Mouse (Mus musculus) ES-E14 (cell line): Measurements from ENCODE around the gene Hmgb4.

Experiments
- HCFC1 ChIP-seq: IDR thresholded peaks from 2 replicates; pipeline ENCODE4 v1.6.1; 2012; ENCODE audit warnings: low read length, inconsistent platforms, borderline replicate concordance; ENCODE audit not compliant: insufficient read depth
- MAFK ChIP-seq: IDR thresholded peaks from 2 replicates; pipeline ENCODE4 v1.6.1; 2014; ENCODE audit warnings: mild to moderate bottlenecking, low read depth, low read length, inconsistent platforms; ENCODE audit not compliant: insufficient read depth
- ZC3H11A ChIP-seq: IDR thresholded peaks from 2 replicates; pipeline ENCODE4 v1.6.1; 2012; ENCODE audit warnings: low read depth, mild to moderate bottlenecking, inconsistent platforms, low read length, borderline replicate concordance

DNA sequence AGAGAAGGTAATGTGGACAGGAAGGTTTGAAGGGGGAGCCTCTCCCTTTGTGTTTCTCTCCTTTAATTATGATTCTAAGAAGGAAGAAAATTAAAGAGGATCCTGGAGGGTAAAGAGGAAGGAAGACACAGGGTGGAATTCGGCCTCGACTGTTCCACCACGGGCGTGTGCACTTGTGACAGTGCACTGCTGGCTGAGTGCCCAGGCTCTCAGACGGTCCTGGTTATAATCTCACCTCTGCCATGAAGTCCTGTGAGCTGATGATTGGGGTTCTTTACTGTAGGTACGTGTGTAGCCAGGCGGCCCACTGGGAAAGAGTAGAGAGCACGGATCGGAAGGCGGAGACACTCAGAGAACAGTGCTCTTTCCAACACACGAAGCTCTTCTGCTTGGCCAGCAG lies 12.4 kb upstream of the Hmgb4 start:
- no peak for TF ChIP-seq HCFC1
- TF ChIP-seq ZC3H11A = no peak
- no peak for TF ChIP-seq MAFK
